Mouse (Mus musculus): ENCODE results near the gene Vmn1r65. TPM values are rescaled to one million over a fixed set of nuclear protein-coding genes. Genes with fewer than 3 reads are reported as not detected.
"Not testable (repeated sequence)": the region's sequence is repeated elsewhere in the genome, so short reads cannot be mapped to it uniquely, and the experiment has no call there.

Vmn1r65 gene
- polyA plus RNA-seq (2016; fragmentation: Nextera tagmentation; extraction: Ambion mirVana): not detected in 2 replicates

DNA sequence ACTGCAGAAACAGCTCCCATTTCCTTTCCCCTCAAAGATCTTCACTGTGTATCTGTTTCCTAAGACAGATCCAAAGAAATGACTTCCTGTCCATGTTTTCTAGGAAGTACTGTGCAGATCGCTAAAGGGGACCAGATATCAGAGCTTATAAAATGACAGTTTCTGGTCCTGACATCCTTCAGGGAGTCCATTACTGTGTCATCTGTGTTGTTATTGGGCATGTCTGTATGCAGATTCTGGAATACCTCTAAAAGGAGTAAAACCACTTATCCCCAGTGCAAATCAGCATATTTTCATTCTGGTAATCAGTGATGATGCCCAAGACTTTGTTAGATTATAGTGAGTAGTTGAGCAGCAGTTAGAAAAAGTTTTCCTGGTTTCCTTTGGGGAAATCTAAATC is at the start of gene Vmn1r65:
Vmn1r65 (minus strand) TSS at position 101 of the 400 bp plus-strand sequence.
- H3K27ac ChIP-seq: no peak within 1 kb of the TSS
- H3K27me3 ChIP-seq (replicated peaks): no peaks in the 10 kb centered on the region
- no peak within 1 kb of the TSS for H3K4me2 ChIP-seq
- H3K36me3 ChIP-seq: no peaks in the 10 kb centered on the region
- no peaks in the 10 kb centered on the region for H3K4me1 ChIP-seq
- H3K9ac ChIP-seq: no peak within 1 kb of the TSS
- H3K9me3 ChIP-seq (replicated peaks): peaks cover 21% of the 10 kb centered on the region
- WGBS (ENCODE audit: insufficient replicate concordance): 73% methylated on average over 1 of the region's 1 CpGs
- ATAC-seq: no peak
- no peak within 1 kb of the TSS for H3K4me3 ChIP-seq

DNA sequence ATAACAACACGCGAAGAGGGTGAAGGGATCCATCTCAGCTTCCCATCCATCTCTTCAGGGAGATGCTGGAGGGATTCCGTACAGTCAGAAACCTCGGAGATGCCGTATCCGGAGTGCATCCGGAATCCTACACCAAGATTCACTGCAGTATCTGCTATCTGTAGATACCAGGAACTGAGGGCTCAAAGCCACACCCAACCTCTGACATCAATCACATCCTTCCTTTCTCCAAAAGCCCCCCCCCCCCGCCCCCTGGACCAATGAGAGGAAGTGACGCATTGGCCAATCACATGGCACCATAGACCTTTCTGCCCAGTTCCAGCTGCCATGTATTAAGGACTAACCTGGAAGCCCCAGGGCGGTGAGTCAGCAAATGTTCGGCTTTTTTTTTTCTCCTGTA is 34.1 kb upstream of the Vmn1r65 start, which contains the start of gene Nlrp4c:
Nlrp4c (plus strand) TSS at position 301 of the 400 bp plus-strand sequence.
- no peaks in the 10 kb centered on the region for H3K36me3 ChIP-seq
- 75% methylated on average over 11 of the region's 11 CpGs for WGBS (ENCODE audit: insufficient replicate concordance)
- no peaks in the 10 kb centered on the region for H3K4me1 ChIP-seq
- H3K4me2 ChIP-seq: no peak within 1 kb of the TSS
- H3K4me3 ChIP-seq: no peak within 1 kb of the TSS
- no peak for ATAC-seq
- H3K27ac ChIP-seq: no peak within 1 kb of the TSS
- H3K9ac ChIP-seq: no peak within 1 kb of the TSS
- H3K27me3 ChIP-seq (replicated peaks): no peaks in the 10 kb centered on the region
- peaks cover 17% of the 10 kb centered on the region; the same call in 1 of the 2 replicates for H3K9me3 ChIP-seq (replicated peaks)

DNA sequence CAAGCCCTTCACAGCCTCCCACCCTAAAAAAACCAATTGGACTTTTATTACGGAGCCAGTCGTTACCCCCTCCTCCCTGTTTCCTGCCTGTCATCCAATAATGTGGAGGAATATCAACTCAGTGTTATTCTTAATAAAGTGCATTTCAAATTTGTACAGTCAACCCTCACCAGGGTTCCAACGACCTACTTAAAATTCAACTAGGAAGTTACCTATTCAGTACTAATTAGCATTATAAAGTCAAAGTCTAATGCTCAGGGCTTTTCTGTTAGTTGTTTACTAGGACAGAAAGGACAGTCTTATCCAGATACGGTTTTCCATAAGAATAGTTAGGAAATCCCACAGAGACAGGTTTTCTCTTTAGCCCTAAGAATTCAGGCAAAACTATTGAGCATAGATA is 28.4 kb downstream of the Vmn1r65 start:
- H3K9ac ChIP-seq; H3K27me3 ChIP-seq (replicated peaks); H3K27ac ChIP-seq; ATAC-seq; H3K4me1 ChIP-seq; H3K4me2 ChIP-seq; H3K36me3 ChIP-seq; H3K4me3 ChIP-seq: not testable (repeated sequence)
- peaks cover 19% of the 10 kb centered on the region for H3K9me3 ChIP-seq (replicated peaks)
- 61% methylated on average over 4 of the region's 4 CpGs for WGBS (ENCODE audit: insufficient replicate concordance)

DNA sequence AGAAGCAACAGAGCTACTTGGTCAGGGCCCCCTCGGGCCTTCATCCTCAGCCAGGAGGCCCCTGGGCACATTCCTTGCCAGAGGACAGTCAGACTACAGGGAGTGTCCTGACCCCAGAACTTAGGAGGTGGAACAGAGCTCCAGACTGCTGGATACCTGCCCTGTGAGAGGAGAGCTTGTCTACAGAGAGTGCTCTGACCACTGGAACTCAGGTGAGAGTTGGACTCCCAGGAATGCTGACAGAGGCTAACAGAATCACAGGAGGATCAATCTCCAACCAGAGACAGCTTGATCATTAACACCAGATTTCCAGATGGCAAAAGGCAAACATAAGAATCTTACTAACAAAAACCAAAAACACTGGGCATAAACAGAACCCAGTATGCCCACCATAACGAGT is 38.3 kb downstream of the Vmn1r65 start:
- H3K27me3 ChIP-seq (replicated peaks); H3K36me3 ChIP-seq; H3K9ac ChIP-seq; ATAC-seq; H3K4me3 ChIP-seq; H3K4me2 ChIP-seq; H3K9me3 ChIP-seq (replicated peaks); H3K4me1 ChIP-seq; H3K27ac ChIP-seq: not testable (repeated sequence)
- 40% methylated on average over 2 of the region's 2 CpGs for WGBS (ENCODE audit: insufficient replicate concordance)

Other genes starting within 250 kb of the Vmn1r65 start
- not detected in 2 replicates for gene Vmn1r63, start 205.6 kb downstream of the Vmn1r65 start, polyA plus RNA-seq (2016; fragmentation: Nextera tagmentation; extraction: Ambion mirVana)
- gene Vmn1r64, start 126.5 kb downstream of the Vmn1r65 start, polyA plus RNA-seq (2016; fragmentation: Nextera tagmentation; extraction: Ambion mirVana): not detected in 2 replicates
- not detected in 2 replicates for gene Nlrp4c, start 34.2 kb upstream of the Vmn1r65 start, polyA plus RNA-seq (2016; fragmentation: Nextera tagmentation; extraction: Ambion mirVana)
- gene Zfp787, start 145.0 kb upstream of the Vmn1r65 start, polyA plus RNA-seq (2016; fragmentation: Nextera tagmentation; extraction: Ambion mirVana): 17.3 and 18.0 TPM in 2 replicates
- gene Zfp444, start 161.2 kb upstream of the Vmn1r65 start, polyA plus RNA-seq (2016; fragmentation: Nextera tagmentation; extraction: Ambion mirVana): 25.5 and 26.3 TPM in 2 replicates
- gene Galp, start 186.1 kb upstream of the Vmn1r65 start, polyA plus RNA-seq (2016; fragmentation: Nextera tagmentation; extraction: Ambion mirVana): not detected in 2 replicates
- not detected in 2 replicates for gene Zscan5b, start 211.3 kb upstream of the Vmn1r65 start, polyA plus RNA-seq (2016; fragmentation: Nextera tagmentation; extraction: Ambion mirVana)
- gene Epp13, start 241.7 kb upstream of the Vmn1r65 start, polyA plus RNA-seq (2016; fragmentation: Nextera tagmentation; extraction: Ambion mirVana): not detected in 2 replicates

Data from liver, embryonic 12.5 days (tissue).